Mouse (Mus musculus) neural tube, embryonic 11.5 days (tissue): ENCODE data around the gene Nanog. TPM values are rescaled to one million over a fixed set of nuclear protein-coding genes. Genes with fewer than 3 reads are reported as not detected.
A peak's percentile ranks its signal among the peaks of the same experiment; 100 is the strongest.
"Not testable (repeated sequence)": the region's sequence is repeated elsewhere in the genome, so short reads cannot be mapped to it uniquely, and the experiment has no call there.

Experiments
- ATAC-seq: fragments of 200-750 bp; cut with Nextera tagmentation; 2 replicates; pipeline ENCODE4 v1.8.0; 2017; ENCODE audit warnings: moderate number of reproducible peaks, mild to moderate bottlenecking, moderate TSS enrichment, moderate library complexity; ENCODE audit not compliant: insufficient read depth, low FRiP score, low TSS enrichment
- DNase-seq: peaks from one replicate; pipeline ENCODE4 v3.0.0-alpha.2; 2015; ENCODE audit warnings: low spot score
- H3K27ac ChIP-seq: fragments of 300-500 bp; sonication (generic); 2 replicates; pipeline ENCODE4 v1.5.1; 2014; ENCODE audit warnings: low read depth, mild to moderate bottlenecking, low read length
- H3K27me3 ChIP-seq: fragments of 300-500 bp; sonication (generic); 2 replicates; pipeline ENCODE4 v1.6.1; 2014; ENCODE audit warnings: mild to moderate bottlenecking, low read length, mixed read lengths; ENCODE audit not compliant: control insufficient read depth, insufficient read depth
- H3K36me3 ChIP-seq: fragments of 300-500 bp; sonication (generic); 2 replicates; pipeline ENCODE4 v1.6.1; 2014; ENCODE audit warnings: mild to moderate bottlenecking, low read length, moderate library complexity, mixed read lengths; ENCODE audit not compliant: control insufficient read depth, insufficient read depth
- H3K4me1 ChIP-seq: fragments of 300-500 bp; sonication (generic); 2 replicates; pipeline ENCODE4 v1.6.1; 2014; ENCODE audit warnings: low read length, mixed read lengths; ENCODE audit not compliant: control insufficient read depth, insufficient read depth
- H3K4me2 ChIP-seq: fragments of 300-500 bp; sonication (generic); 2 replicates; pipeline ENCODE4 v1.6.1; 2014; ENCODE audit warnings: low read depth, mild to moderate bottlenecking, moderate library complexity
- H3K4me3 ChIP-seq: fragments of 300-500 bp; sonication (generic); 2 replicates; pipeline ENCODE4 v1.5.1; 2014; ENCODE audit warnings: low read depth, low read length
- H3K9ac ChIP-seq: fragments of 300-500 bp; sonication (generic); 2 replicates; pipeline ENCODE4 v1.6.1; 2014; ENCODE audit warnings: mild to moderate bottlenecking, low read length
- H3K9me3 ChIP-seq: fragments of 300-500 bp; sonication (generic); 2 replicates; pipeline ENCODE4 v1.6.1; 2016; ENCODE audit warnings: low read length; ENCODE audit not compliant: control insufficient read depth
- WGBS: fragments of 180-500 bp; shearing (Covaris S2); extraction: QIAGEN DNeasy Blood & Tissue Kit; methylation state at CpG from one replicate; pipeline ENCODE4 v1.1.7; 2014; 5-methylcytosine and 5-hydroxymethylcytosine counted together
- polyA plus RNA-seq: library from polyadenylated mRNA; unstranded; fragments of >200 nt; fragmentation: Nextera tagmentation; extraction: Ambion mirVana; gene quantifications from 2 replicates; pipeline ENCODE4 v1.2.1, GENCODE M21; 2014

The Nanog gene
- polyA plus RNA-seq, 1 experiment from 2014 or later: not detected

DNA sequence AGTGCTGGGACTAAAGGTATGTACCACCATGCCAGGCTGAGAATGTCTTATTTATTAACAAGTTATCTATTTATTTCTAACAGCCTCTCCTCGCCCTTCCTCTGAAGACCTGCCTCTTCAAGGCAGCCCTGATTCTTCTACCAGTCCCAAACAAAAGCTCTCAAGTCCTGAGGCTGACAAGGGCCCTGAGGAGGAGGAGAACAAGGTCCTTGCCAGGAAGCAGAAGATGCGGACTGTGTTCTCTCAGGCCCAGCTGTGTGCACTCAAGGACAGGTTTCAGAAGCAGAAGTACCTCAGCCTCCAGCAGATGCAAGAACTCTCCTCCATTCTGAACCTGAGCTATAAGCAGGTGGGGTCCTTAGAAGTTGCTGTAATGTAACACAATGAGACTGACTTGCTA is 4.2 kb downstream of the Nanog start:
- WGBS: 86% methylated on average over 2 of the region's 2 CpGs
- no peak for DNase-seq
- no peak overlapping the region for H3K27ac ChIP-seq

DNA sequence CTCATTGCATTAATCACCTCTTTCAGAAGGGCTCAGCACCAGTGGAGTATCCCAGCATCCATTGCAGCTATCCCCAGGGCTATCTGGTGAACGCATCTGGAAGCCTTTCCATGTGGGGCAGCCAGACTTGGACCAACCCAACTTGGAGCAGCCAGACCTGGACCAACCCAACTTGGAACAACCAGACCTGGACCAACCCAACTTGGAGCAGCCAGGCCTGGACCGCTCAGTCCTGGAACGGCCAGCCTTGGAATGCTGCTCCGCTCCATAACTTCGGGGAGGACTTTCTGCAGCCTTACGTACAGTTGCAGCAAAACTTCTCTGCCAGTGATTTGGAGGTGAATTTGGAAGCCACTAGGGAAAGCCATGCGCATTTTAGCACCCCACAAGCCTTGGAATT is 5.8 kb downstream of the Nanog start:
- H3K4me3 ChIP-seq, DNase-seq, H3K36me3 ChIP-seq, H3K9ac ChIP-seq, H3K9me3 ChIP-seq, H3K4me1 ChIP-seq, H3K27me3 ChIP-seq, H3K27ac ChIP-seq, H3K4me2 ChIP-seq, ATAC-seq: not testable (repeated sequence)
- 93% methylated on average over 7 of the region's 7 CpGs for WGBS

More for the DNA sequence above, 4.2 kb downstream of the Nanog start:
- Histone ChIP-seq H3K4me3 (no peak overlapping the region), H3K9ac (no peak overlapping the region), H3K4me2 (no peak overlapping the region), H3K9me3 (no peaks in the 10 kb centered on the region), H3K4me1 (no peaks in the 10 kb centered on the region), H3K27me3 (no peaks in the 10 kb centered on the region), H3K36me3 (no peaks in the 10 kb centered on the region)
- no peak for ATAC-seq

DNA sequence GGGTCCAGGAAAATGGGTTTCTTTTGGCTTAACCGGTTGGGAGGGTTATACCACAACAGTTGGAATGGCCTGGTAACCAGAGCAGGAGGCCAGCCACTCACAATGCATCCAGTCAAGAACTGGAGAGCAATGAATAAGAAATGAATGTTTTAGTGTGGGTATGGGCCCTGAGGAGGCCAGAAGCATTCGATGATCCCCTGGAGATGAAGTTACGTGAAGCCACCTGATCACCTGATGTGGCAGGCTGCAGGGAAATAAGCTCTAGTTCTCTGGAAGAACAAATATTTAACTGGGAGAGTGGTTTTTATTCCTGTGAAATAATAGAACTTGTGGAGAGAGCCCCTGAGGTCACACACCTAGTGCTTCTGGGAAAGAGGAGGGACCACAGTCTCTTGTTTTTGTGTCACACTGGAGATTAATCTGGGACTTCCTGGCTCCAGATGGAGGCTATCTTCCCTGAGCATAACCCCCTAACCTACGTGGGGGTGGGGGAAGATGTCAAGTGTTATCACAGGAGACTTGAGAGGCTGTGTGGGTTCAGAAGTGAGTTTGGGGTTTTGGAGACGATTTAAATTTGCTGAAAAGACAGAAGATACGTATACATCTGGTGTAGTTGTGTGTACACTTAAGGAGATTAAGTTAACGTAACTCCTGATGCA is 7.5 kb downstream of the Nanog start:
- Histone ChIP-seq H3K27me3 (no peaks in the 10 kb centered on the region), H3K4me2 (no peak overlapping the region), H3K27ac (no peak overlapping the region), H3K9me3 (no peaks in the 10 kb centered on the region), H3K36me3 (no peaks in the 10 kb centered on the region), H3K4me3 (no peak overlapping the region), H3K4me1 (no peaks in the 10 kb centered on the region), H3K9ac (no peak overlapping the region)
- 63% methylated on average over 7 of the region's 7 CpGs for WGBS
- no peak for DNase-seq
- ATAC-seq: no peak

DNA sequence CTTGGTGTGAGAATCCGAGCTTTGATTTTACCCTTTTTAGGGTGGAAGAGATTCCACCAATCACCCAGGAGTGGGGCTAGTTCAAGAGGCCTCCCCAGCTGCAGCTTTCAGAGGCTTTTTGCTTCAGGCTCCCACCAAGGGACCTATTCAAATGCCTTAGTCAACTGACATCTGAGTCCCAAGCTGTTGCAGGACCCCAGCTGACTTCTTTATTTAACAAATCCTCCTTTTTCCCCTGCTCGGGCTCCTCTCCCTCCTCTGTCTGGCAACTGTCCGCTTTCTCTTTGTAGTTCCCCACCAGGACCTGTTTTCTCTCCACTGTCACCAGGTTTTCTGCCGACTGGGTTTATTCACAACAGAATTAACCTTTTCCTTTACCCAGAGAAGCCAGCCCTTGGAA is 8.6 kb downstream of the Nanog start:
- no peaks in the 10 kb centered on the region for H3K9me3 ChIP-seq
- no peak for ATAC-seq
- no peaks in the 10 kb centered on the region for H3K27me3 ChIP-seq
- WGBS: 2% methylated on average over 4 of the region's 4 CpGs
- no peak overlapping the region for H3K4me2 ChIP-seq
- H3K36me3 ChIP-seq: no peaks in the 10 kb centered on the region
- H3K9ac ChIP-seq: no peak overlapping the region
- no peak overlapping the region for H3K4me3 ChIP-seq
- no peak for DNase-seq
- H3K27ac ChIP-seq: no peak overlapping the region
- H3K4me1 ChIP-seq: no peaks in the 10 kb centered on the region

DNA sequence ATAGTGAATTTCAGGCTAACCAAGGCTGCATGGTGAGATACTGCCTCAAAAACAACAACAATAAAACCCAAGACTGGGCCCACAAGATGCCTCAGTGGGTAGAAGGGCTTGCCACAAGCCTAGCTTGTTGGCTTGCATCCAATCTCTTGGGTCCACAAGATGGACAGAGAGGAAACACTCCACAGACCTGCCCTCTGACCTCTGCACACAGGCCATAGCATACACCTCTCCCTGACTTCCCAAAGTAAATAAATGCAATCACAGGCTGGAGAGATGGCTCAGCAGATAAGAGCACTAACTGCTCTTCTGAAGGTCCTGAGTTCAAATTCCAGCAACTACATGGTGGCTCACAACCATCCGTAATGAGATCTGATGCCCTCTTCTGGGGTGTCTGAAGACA is 10.9 kb downstream of the Nanog start:
- not testable (repeated sequence) for H3K9me3 ChIP-seq, H3K27ac ChIP-seq, H3K27me3 ChIP-seq, DNase-seq, H3K4me3 ChIP-seq, H3K36me3 ChIP-seq, ATAC-seq, H3K9ac ChIP-seq, H3K4me2 ChIP-seq, H3K4me1 ChIP-seq
- WGBS: 88% methylated on average over 1 of the region's 1 CpGs

DNA sequence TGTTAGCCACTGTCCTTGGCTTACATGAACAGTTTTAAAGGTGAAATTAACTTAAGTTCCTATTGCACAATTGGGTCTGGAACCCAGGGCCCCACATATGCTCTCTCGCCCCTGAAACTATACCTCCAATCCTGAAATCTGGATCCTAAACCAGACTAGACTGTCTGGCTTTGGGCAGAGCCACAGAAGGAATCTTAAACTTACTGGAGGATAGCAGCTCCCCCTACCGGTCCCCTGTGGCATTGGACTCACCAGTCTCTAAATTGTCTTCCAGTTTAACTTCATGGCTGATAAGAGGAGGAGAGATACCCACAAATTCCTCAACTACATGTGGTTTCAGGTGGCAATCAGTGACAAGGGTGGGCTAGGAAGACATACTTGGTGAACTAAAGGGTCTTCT is 12.7 kb downstream of the Nanog start:
- ATAC-seq (no peak), DNase-seq (peak; percentile 56)
- H3K9ac ChIP-seq: no peak overlapping the region
- no peak overlapping the region for H3K4me2 ChIP-seq
- H3K27ac ChIP-seq: no peak overlapping the region
- 34% methylated on average over 2 of the region's 2 CpGs for WGBS
- H3K4me1 ChIP-seq: no peaks in the 10 kb centered on the region
- H3K27me3 ChIP-seq: no peaks in the 10 kb centered on the region
- H3K9me3 ChIP-seq: no peaks in the 10 kb centered on the region
- no peaks in the 10 kb centered on the region for H3K36me3 ChIP-seq
- H3K4me3 ChIP-seq: no peak overlapping the region

DNA sequence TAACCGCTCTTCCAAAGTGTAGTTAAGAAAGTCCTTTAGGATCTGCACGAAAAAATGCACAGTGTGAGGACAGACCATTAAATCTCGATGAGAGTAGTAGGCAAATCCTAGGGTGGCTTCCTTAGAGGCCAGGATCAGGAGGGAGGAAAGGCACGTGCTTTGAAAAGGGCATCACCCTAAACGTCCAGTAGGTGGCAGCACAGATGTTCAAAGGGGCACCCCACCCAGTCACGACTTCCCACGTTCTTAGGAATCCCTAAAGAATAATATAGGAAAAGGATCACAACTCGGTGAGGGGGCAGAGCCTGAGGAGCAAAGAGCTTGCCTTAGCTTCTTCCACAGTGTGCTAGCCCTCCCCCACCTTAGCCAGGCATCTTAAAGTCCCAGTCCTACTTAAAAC is 32.7 kb downstream of the Nanog start:
- peaks cover 12% of the 10 kb centered on the region for H3K27me3 ChIP-seq
- ATAC-seq (peak; percentile 63), DNase-seq (peak; percentile 70)
- no peak overlapping the region for H3K27ac ChIP-seq
- H3K4me3 ChIP-seq: no peak overlapping the region
- H3K9ac ChIP-seq: no peak overlapping the region
- H3K4me2 ChIP-seq: peak overlapping the region; percentile 22; the same call in 1 of the 2 replicates
- H3K4me1 ChIP-seq: no peaks in the 10 kb centered on the region
- 11% methylated on average over 8 of the region's 8 CpGs for WGBS
- H3K9me3 ChIP-seq: no peaks in the 10 kb centered on the region
- no peaks in the 10 kb centered on the region for H3K36me3 ChIP-seq

DNA sequence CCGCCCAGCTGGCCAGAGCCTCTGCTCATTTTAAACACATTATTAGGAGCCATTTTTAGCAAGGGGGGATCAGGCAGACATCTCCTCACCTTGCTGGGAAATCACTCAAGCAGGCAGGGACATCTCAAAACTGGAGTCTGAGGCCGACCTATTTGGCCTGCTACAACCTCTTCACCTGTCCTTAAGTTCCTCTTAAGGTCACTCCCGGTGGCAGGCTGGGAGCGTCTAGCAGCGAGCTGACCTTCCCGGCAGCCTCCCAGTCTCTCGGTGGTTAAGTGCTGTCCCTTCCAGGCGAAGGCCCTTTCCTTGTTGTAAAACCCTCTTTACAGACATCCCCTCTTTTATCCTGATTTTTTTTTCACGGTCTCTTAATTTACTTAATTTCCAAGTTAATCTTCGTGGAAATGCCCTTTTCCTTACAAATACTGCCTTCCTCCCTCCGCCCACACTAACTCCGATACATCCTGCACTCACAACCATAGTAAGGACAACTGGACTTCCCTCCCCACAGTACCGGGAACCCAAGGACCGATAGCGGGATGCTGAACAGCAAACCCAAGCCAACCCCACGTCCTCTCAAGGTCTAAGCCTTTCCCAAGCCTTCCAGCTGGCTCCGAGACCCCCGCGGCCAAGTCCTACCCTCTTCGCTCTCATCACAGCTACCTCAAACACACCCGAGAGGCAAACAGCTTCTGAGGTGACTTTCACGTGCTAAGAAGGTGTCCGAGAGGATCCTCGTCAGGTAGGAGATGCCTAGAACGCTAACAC is 34.4 kb downstream of the Nanog start:
- peak overlapping the region; percentile 43 for H3K4me3 ChIP-seq
- no peak overlapping the region for H3K27ac ChIP-seq
- H3K4me2 ChIP-seq: peak overlapping the region; percentile 80
- H3K9ac ChIP-seq: peak overlapping the region; percentile 49
- H3K36me3 ChIP-seq: no peaks in the 10 kb centered on the region
- DNase-seq (no peak), ATAC-seq (no peak)
- no peaks in the 10 kb centered on the region for H3K9me3 ChIP-seq
- H3K4me1 ChIP-seq: no peaks in the 10 kb centered on the region
- H3K27me3 ChIP-seq: peaks cover 12% of the 10 kb centered on the region
- 2% methylated on average over 25 of the region's 25 CpGs for WGBS
